Mouse (Mus musculus) adrenal gland, adult 2 months (tissue): ENCODE measurements around the gene AU040320. TPM values are rescaled to one million over a fixed set of nuclear protein-coding genes. Genes with fewer than 3 reads are reported as not detected.

Experiments used
- DNase-seq: peaks from one replicate; pipeline ENCODE4 v3.0.0; 2021
- long read RNA-seq: library from polyadenylated mRNA; stranded (forward); transcript quantifications from one replicate; pipeline ENCODE4 v2.0.0, GENCODE M21; 2021
- polyA plus RNA-seq: library from polyadenylated mRNA; depleted of rRNA; stranded (reverse); fragments of >200 nt; gene quantifications from 2 replicates; pipeline ENCODE4 v1.2.3, GENCODE M21; 2012; rRNA removed
- total RNA-seq, 2 experiments: library from RNA; stranded (reverse); gene quantifications; 2 replicates each; pipeline ENCODE4 v1.2.3; 2021

The AU040320 gene
- total RNA-seq (10 to 100 TPM; 36.6 to 40.7 TPM), polyA plus RNA-seq (29.0 and 35.2 TPM in 2 replicates)
- long read RNA-seq, full-length matches to known transcripts, result 19 of 27 reads
- long read RNA-seq, partial matches to known transcripts, result 1 of 27 reads
- long read RNA-seq, other reads (novel, unspliced or antisense), result 7 of 27 reads

GRCm38 (mm10) chr4:126753268-126754230, at the start of gene AU040320, which contains the start of gene Ncdn:
AU040320 (plus strand) TSS chr4:126753544.
Ncdn (minus strand) TSS chr4:126753438.
- DNase-seq, result peak; percentile 98

GRCm38 (mm10) chr4:126706630-126707438, 46.5 kb upstream of the AU040320 start:
- DNase-seq, result no peak

- no peak for DNase-seq
These were observed 45.9 kb upstream of the AU040320 start for GRCm38 (mm10) chr4:126707439-126707826.

- DNase-seq, result no peak
These were observed 21.2 kb upstream of the AU040320 start for GRCm38 (mm10) chr4:126732111-126732510.

DNA sequence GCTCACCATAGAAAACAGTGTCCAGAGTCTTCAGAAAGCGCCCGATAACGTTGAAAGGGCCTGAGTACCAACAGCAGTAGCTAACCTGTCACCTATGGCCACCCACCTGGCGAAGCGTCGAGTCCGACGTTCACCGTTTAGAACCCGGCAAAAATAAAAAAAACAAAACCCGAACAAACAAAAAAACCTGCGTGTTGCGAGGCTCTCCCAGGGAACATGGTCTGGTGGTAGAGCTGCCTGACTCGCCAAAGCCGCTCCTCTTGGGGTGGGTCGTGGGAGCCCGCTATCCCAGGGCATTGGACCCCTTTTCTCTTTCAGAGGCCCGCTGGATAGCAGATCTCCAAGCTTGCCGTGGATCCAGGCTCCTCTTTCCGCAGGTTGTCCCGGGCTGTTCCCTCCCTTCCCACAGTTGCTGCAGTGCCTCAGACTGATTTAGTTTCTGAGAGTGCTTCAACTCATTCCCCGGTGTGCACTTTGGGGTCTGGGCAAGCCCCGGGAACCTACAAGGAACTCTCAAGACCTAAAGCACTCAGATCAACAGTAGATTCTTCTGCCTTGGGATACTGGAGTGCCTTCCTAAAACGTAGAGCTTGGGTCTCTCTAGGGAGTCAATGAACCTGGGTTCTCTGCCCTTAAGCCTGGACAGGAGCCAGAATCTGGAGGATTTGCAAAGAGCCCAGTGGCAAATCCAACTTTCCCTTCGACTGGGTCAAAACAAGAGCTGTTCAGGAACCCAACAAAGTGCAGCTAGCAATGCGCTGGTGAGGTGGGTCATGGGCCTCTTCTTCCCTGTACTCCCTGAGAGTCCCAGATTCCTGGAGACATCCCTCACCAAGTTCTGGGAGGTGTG, 20.6 kb upstream of the AU040320 start:
- DNase-seq, result no peak

GRCm38 (mm10) chr4:126734001-126734603, 19.2 kb upstream of the AU040320 start:
- no peak for DNase-seq

- no peak for DNase-seq
These were observed 18.5 kb upstream of the AU040320 start for GRCm38 (mm10) chr4:126734700-126735381.

DNA sequence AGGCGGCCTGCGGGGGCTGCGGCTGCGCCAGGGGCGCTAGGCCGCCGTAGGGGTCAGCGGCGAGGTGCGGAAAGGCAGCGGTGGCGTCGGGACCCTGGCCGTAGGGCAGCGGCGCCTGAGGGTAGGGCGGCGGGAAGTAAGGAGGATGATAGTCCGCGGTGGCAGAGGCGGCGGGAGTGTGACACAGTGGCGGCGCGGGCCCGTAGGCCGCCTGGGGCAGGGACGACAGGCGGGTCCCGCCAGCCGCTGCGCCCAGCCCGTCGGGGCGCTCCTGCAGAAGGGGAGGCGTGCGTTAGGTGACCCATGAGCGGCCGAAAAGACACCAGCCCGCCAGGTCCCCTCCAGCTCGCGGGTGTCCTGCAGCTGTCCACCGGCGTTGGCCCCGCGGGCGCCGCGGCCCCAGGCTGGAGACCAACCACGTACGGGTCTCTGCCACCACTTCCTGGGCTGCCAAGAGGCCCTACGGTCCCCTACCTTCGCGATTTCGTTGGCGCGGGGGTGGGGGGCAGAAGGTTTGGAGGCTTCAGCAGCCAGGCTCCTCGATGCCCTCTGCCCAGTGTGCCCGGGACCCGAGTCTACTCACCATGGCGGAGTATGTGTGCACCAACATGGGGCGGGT, 17.9 kb upstream of the AU040320 start:
- no peak for DNase-seq

- DNase-seq, result peak; percentile 50
These were observed 17.3 kb upstream of the AU040320 start, which contains the start of gene Tfap2e for GRCm38 (mm10) chr4:126736001-126736414. Tfap2e (minus strand) TSS chr4:126736240.

- DNase-seq, result no peak
These were observed 13.2 kb upstream of the AU040320 start for GRCm38 (mm10) chr4:126739966-126740676.

GRCm38 (mm10) chr4:126741448-126741847, 11.9 kb upstream of the AU040320 start:
- DNase-seq, result peak; percentile 79

DNA sequence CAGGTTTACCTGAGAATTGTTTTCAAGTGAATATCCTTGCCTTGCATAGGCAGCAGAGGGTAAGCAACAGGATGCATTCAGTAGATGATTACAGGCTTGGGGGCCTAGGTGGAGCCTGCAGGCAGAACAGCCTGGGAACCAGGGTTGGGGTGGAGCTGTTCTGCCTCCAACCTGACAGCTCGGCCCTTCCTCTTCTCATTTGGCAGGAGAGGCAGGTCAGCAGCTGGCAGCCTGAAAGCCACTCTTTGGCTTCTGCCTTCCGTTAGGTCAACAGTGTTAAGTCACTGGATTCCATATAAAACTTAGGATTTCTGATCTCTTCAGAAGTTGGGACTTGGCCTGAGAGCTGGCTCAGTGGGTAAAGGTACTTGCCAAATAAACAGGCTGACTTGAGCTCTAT, 10.4 kb upstream of the AU040320 start:
- DNase-seq, result no peak

DNA sequence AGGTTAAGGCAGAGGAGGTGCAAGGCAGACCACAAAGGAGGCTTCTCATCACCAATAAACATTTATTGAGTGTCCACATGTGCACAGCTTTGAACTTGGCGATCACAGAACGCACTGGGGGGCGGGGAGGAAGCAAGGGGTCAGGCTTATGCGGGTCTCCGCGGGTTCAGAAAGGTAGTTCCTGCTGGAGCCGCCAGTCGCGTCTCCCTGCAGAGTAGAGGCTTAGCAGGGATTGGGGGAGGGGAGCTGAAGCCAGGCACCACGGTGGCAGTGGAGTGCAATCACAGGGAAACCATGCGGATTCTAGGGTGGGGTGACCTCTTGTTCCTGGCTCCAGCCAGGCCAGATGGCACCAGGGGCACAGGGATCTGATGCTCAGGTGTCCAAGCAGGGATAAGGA, 9.6 kb upstream of the AU040320 start:
- DNase-seq, result no peak

GRCm38 (mm10) chr4:126744831-126745230, 8.5 kb upstream of the AU040320 start:
- no peak for DNase-seq

DNA sequence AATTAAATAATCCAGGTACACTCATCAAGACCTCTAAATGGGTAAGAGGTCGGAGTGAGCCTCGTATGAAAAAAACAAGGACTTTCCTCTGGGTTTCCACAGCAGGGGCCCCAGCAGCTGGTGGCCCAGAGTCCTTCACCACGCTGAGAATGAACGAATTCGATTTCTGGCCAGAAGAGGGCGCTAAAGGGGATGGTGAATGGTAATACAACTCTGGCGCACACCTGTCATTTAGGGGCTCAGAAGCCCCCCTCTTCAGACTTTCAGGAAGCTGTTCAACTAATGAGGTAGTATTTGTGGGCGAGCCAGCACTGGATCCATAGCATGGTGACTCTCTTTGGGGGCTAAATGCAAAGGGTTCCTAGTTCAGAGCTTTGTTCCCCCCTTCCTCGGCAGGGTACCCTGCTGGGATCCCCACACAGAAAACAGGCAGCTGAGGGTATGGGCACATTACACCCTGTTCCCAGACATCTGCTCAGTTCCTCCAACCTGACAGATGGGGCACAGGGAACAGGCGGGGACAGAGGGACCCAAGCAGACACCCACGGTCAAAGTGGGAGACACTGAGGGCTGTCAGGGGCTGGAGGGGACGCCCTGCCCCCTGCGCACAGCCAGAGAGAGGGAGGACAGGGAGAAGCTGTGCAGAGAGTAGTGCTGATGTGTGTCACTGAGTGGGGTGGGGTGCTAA, 7.7 kb upstream of the AU040320 start:
- DNase-seq, result peak; percentile 44

- no peak for DNase-seq
These were observed 7.0 kb upstream of the AU040320 start for GRCm38 (mm10) chr4:126746194-126746840.

- no peak for DNase-seq
These were observed 5.0 kb upstream of the AU040320 start for GRCm38 (mm10) chr4:126748381-126748780.

GRCm38 (mm10) chr4:126749553-126749952, 3.8 kb upstream of the AU040320 start:
- DNase-seq, result no peak
